Mouse (Mus musculus) T-cell, adult 2 months (primary cell): Measurements from ENCODE around the gene Mtmr1.

ENCODE experiments used
- DNase-seq: peaks from one replicate; pipeline ENCODE4 v3.0.0; 2022; ENCODE audit warnings: low spot score

Gene Mtmr1

GRCm38 (mm10) chrX:71442916-71443315, 78.4 kb downstream of the Mtmr1 start:
- DNase-seq, result no peak

- DNase-seq, result no peak
Measured at GRCm38 (mm10) chrX:71456078-71456737, 91.6 kb downstream of the Mtmr1 start.

DNA sequence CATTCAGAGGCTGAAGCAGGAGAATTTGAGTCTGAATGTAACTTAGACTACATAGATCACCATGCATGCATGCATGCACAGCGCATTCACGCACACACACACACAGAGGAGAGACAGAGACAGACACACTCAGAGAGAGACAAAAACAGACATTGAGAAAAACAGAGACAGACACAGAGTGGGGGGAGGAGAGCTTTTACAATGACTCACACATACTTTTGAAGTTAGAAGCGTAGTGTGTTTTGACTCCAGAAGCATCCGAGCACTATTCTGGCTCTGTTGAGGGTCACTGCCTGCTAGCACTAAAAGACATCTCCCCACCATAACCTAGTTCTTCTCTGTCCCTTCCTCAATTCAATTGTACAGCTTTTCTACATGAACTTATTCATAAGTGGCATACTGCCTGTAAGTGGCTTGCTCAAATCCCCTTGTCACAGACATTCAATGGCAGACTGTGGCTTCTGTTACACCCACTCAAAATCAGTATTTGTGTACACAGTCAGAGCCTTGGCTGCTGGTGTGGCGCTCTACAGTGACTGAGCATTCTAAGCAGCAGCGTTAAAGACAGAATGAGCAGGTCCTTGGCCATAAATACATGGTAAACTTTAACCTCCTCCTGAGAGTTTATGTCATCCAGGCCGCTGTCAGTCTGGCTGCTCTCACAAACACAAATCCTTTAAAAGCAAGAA, 99.7 kb downstream of the Mtmr1 start:
- DNase-seq, result no peak

DNA sequence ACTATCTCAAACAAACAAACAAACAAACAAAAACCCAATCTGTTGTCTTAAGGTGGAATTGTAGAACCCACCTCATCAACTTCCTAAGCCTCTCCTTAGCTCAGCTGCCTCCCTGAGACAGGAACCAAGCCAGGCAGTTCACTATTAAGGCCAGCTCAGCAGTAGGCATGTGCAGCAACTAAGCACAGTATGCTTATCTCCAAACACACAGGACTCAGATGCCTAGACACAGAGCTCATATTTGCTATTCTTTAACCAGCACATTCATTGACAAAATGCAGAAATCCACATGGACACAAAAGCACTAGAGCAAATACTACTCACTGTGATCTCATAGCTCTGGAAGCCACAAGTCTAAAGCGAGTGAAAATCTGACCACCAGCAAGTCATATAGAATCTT, 100.9 kb downstream of the Mtmr1 start:
- no peak for DNase-seq

DNA sequence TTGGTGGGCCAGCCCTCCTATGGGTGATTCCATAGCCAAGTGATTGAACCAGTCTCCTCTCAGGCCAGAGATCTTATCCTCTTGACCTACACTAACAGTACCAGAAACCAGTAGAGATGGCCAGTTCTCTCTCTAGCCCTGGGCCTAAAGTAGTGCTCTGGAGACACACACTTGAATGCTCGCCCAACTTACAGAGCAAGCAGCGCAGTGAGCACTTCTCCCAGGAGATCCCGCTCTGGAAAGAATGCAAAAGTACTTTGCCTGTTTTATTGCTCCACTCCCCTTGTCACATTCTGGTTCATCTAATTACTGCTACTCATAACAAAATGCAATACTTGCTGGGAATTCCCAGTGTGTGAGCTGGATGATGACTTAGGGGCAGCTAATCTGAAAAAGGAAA, 102.9 kb downstream of the Mtmr1 start:
- no peak for DNase-seq
